Mouse (Mus musculus) kidney, postnatal 0 days (tissue): Measurements from ENCODE around the gene Cers6. TPM values are rescaled to one million over a fixed set of nuclear protein-coding genes. Genes with fewer than 3 reads are reported as not detected.

Experiments used
- ATAC-seq: fragments of 200-750 bp; cut with Nextera tagmentation; replicated peaks from 2 replicates; pipeline ENCODE4 v1.8.0; 2017; ENCODE audit warnings: low read depth, moderate number of reproducible peaks, moderate TSS enrichment, moderate library complexity; ENCODE audit not compliant: low FRiP score
- DNase-seq: peaks from one replicate; pipeline ENCODE4 v3.0.0-alpha.2; 2016; ENCODE audit warnings: low spot score
- H3K27ac ChIP-seq: fragments of 300-500 bp; sonication (generic); 2 replicates; pipeline ENCODE4 v1.5.1; 2014; ENCODE audit warnings: mild to moderate bottlenecking
- H3K27me3 ChIP-seq: fragments of 300-500 bp; sonication (generic); 2 replicates; pipeline ENCODE4 v1.6.1; 2014; ENCODE audit warnings: low read length, mixed read lengths; ENCODE audit not compliant: insufficient read depth
- H3K36me3 ChIP-seq: fragments of 300-500 bp; sonication (generic); 2 replicates; pipeline ENCODE4 v1.6.1; 2014; ENCODE audit warnings: low read length, mixed read lengths; ENCODE audit not compliant: insufficient read depth
- H3K4me1 ChIP-seq: fragments of 300-500 bp; sonication (generic); replicated peaks from 2 replicates; pipeline ENCODE4 v1.6.1; 2014; ENCODE audit warnings: antibody characterized with exemption, low read length, mixed read lengths; ENCODE audit not compliant: insufficient read depth
- H3K4me2 ChIP-seq: fragments of 300-500 bp; sonication (generic); 2 replicates; pipeline ENCODE4 v1.6.1; 2014; ENCODE audit warnings: mild to moderate bottlenecking, low read length, moderate library complexity, mixed read lengths
- H3K4me3 ChIP-seq: fragments of 300-500 bp; sonication (generic); replicated peaks from 2 replicates; pipeline ENCODE4 v1.5.1; 2014; ENCODE audit warnings: low read depth, low read length
- H3K9ac ChIP-seq: fragments of 300-500 bp; sonication (generic); 2 replicates; pipeline ENCODE4 v1.6.1; 2014; ENCODE audit warnings: low read depth, low read length
- H3K9me3 ChIP-seq: fragments of 300-500 bp; sonication (generic); replicated peaks from 2 replicates; pipeline ENCODE4 v1.6.1; 2016; ENCODE audit warnings: low read length, inconsistent platforms, mixed read lengths
- CTCF ChIP-seq: IDR thresholded peaks from 2 replicates; pipeline ENCODE4 v1.5.1; 2016; ENCODE audit warnings: antibody characterized with exemption, low read depth, mild to moderate bottlenecking, moderate library complexity
- WGBS: fragments of 180-500 bp; shearing (Covaris S2); extraction: QIAGEN DNeasy Blood & Tissue Kit; methylation state at CpG from one replicate; pipeline ENCODE4 v1.1.7; 2014; 5-methylcytosine and 5-hydroxymethylcytosine counted together
- polyA plus RNA-seq: library from polyadenylated mRNA; unstranded; fragments of >200 nt; fragmentation: Nextera tagmentation; extraction: Ambion mirVana; gene quantifications from 2 replicates; pipeline ENCODE4 v1.2.1, GENCODE M21; 2015

The Cers6 gene
- polyA plus RNA-seq, 1 experiment from 2014 or later: 18.3 TPM

DNA sequence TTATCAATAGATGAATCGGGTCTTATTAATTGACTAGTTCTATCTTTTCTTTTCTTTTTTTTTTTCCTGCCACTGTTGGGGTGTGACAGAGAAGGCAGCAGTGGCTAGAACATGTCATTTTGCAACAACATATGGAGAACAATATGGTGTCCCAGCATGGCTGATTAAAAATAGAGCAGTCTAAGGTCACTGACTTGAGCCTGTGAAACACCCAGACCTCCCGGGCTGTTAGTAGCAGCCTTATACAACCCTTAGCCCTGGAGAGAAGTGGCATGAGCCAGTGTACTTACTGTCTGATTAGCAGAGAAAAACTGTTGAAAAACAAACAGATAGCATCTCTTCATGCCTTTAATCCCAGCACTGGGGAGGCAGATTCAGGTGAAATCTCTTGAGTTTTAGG is 3.1 kb downstream of the Cers6 start:
- Histone ChIP-seq H3K27ac (no peak overlapping the region), H3K4me1 (peaks cover 12% of the 10 kb centered on the region; the same call in 1 of the 2 replicates), H3K4me3 (no peak overlapping the region), H3K27me3 (no peaks in the 10 kb centered on the region), H3K9ac (no peak overlapping the region), H3K36me3 (no peaks in the 10 kb centered on the region), H3K4me2 (no peak overlapping the region), H3K9me3 (no peaks in the 10 kb centered on the region)
- WGBS: 76% methylated on average over 2 of the region's 2 CpGs
- no peak for TF ChIP-seq CTCF
- DNase-seq (no peak), ATAC-seq (no peak)

DNA sequence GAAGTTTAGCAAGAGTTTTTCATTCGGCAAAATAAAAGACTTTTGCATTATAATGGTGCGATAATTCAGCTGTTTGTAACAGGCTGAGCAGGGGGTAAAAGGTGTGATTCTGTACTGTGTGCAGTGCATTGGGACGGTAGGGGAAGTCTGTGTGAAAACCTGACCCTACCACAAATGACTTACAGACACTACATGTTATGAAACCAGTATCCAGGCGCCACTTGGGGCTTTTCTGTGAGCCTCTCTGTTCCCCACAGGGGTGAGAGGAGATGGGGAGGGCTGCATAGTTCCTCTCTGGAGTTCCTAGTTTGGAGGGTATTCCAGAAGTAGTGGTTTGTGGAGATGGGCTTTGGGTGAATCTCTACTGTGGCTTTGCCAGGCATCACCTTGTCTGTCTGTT is 5.9 kb downstream of the Cers6 start:
- 73% methylated on average over 4 of the region's 4 CpGs for WGBS
- H3K4me3 ChIP-seq: no peak overlapping the region
- TF ChIP-seq CTCF: no peak
- H3K9me3 ChIP-seq: no peaks in the 10 kb centered on the region
- H3K27me3 ChIP-seq: no peaks in the 10 kb centered on the region
- H3K4me1 ChIP-seq: peaks cover 12% of the 10 kb centered on the region; the same call in 1 of the 2 replicates
- H3K27ac ChIP-seq: no peak overlapping the region
- no peak for ATAC-seq
- no peak overlapping the region for H3K9ac ChIP-seq
- DNase-seq: no peak
- no peak overlapping the region for H3K4me2 ChIP-seq
- no peaks in the 10 kb centered on the region for H3K36me3 ChIP-seq

DNA sequence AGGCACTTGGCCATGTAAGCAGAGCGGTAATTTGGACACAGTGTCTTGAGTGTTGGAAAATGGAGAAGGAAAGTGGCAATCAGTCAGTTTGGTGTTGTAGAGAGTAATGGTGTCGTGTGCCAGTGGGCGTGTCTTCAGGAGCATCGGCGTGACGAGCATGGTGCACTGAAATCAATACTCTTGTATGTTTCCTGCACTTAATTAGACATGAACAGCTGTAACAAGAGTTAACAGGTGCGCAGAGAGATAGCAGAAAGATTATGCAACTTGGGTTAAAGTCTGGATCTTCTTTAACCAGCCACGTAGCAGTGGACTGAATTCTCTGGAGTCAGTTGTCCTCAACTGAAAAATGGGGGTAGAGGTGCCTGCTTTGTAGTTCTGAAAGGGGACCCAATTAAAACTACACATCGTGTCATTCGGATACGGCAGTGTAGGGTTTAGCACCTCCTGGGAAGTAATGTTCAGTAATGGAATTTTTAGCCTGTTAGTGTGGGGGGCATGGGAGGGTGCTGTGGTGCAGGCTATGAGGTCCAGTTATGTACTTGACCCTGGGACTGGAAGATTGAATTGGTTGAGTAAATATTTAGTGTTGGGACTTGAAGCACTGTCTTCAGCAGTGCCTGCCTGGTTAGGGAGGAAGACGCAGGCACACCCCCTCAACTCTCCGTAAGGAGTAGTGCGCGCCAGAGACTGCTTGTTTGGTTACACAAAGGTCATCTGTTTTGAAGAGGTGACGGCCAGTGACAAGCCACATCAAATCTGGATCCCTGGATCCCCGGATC is 9.9 kb downstream of the Cers6 start:
- Histone ChIP-seq H3K27ac (no peak overlapping the region), H3K27me3 (no peaks in the 10 kb centered on the region), H3K4me2 (no peak overlapping the region), H3K9ac (no peak overlapping the region), H3K36me3 (no peaks in the 10 kb centered on the region), H3K4me3 (no peak overlapping the region), H3K4me1 (0 out of 2 replicates have a peak, but pooled peaks cover 12% of the 10 kb centered on the region), H3K9me3 (no peaks in the 10 kb centered on the region)
- DNase-seq: peak; percentile 46
- no peak for ATAC-seq
- no peak for TF ChIP-seq CTCF
- WGBS: 55% methylated on average over 17 of the region's 17 CpGs

DNA sequence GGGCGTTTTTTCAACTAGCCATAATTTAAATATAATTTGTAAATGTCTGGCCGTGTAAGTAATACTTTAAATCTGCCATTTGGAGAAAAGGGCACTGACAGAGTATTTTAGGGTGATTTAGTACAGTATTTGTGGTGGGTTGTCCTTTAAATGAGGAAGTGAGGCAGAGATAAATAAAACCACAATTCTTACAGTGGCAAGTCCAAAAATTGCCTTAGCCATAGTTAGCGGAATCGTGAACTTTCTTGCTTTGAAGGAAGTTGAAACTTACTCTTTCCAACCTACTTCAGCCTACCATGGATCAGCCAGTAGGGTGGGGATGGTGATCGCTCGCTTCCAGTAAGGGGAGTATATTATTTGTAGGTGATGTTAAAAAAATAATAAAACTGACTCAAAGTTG is 11.8 kb downstream of the Cers6 start:
- WGBS: 63% methylated on average over 6 of the region's 6 CpGs
- H3K36me3 ChIP-seq: no peaks in the 10 kb centered on the region
- no peaks in the 10 kb centered on the region for H3K9me3 ChIP-seq
- H3K4me1 ChIP-seq: 0 out of 2 replicates have a peak, but pooled peaks cover 12% of the 10 kb centered on the region
- H3K27ac ChIP-seq: no peak overlapping the region
- no peak overlapping the region for H3K9ac ChIP-seq
- H3K4me2 ChIP-seq: no peak overlapping the region
- no peak overlapping the region for H3K4me3 ChIP-seq
- no peaks in the 10 kb centered on the region for H3K27me3 ChIP-seq
- DNase-seq: no peak
- TF ChIP-seq CTCF: no peak
- no peak for ATAC-seq

DNA sequence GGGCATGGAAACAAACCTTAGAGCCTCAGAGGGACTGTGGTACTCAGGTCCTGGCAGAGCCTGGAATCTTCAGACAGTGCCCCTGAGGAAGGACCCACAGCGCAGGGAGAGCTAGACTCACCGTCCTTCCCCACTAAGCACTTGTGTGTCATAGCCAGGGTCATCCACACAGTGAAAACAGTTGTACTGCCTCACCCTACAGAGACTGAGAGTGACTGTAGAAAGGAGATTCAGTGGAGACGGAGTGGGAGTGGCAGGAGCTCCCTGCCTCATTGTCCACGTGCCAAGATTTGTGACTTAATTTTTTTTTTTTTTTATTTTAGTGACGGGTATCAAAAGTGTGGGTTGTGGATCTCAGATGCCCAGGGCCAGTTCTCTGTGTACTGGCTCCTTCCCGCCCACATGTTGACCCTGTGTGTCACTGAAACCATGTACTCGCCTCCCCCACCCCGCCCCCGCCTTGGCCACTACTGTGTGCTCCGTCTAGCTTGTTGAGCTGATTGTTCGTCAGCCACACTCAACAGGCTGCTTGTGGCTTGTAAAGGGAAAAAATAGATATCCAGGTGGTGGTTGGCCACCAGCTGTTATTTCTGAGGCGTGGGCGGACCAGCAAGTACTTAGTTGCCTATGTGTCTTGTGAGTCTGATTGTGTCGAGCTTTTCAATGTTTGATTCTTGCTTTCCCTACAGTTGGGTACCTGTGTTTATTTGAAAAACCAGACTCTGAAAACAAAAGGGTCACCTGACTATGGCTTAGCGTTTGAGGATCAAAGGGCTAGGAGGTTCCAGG is 12.6 kb downstream of the Cers6 start:
- Histone ChIP-seq H3K27ac (no peak overlapping the region; the same call in 1 of the 2 replicates), H3K4me1 (0 out of 2 replicates have a peak, but pooled peaks cover 12% of the 10 kb centered on the region), H3K9me3 (no peaks in the 10 kb centered on the region), H3K36me3 (no peaks in the 10 kb centered on the region), H3K27me3 (no peaks in the 10 kb centered on the region), H3K9ac (no peak overlapping the region), H3K4me2 (no peak overlapping the region), H3K4me3 (no peak overlapping the region)
- 50% methylated on average over 15 of the region's 15 CpGs for WGBS
- DNase-seq (peak; percentile 55), ATAC-seq (peak; percentile 86)
- TF ChIP-seq CTCF: no peak

DNA sequence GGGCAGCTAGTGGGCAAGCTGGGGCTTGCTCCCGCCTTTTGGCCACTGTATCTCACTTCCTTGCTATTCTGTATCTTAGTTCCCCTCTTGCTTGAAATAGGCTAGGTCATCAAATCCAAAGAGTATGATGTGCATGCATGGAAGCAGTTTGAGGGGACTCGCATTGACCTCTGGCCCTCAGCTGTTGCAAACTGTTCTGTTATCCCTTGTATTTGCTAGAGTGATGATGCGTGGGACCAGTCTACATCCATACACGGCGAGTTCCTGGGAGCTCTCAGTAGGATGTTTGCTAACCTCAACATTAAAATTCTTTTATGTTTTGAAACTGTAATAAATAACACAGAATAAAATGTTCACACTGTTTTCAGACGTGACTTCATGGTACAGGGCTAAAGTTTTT is 13.3 kb downstream of the Cers6 start:
- Histone ChIP-seq H3K4me2 (no peak overlapping the region), H3K27ac (no peak overlapping the region), H3K4me3 (no peak overlapping the region), H3K4me1 (0 out of 2 replicates have a peak, but pooled peaks cover 12% of the 10 kb centered on the region), H3K9ac (no peak overlapping the region), H3K27me3 (no peaks in the 10 kb centered on the region), H3K9me3 (no peaks in the 10 kb centered on the region), H3K36me3 (no peaks in the 10 kb centered on the region)
- no peak for DNase-seq
- WGBS: 79% methylated on average over 6 of the region's 6 CpGs
- no peak for TF ChIP-seq CTCF
- no peak for ATAC-seq
